Mouse (Mus musculus): ENCODE results near the gene Cep112. TPM values are rescaled to one million over a fixed set of nuclear protein-coding genes. Genes with fewer than 3 reads are reported as not detected.

Gene Cep112
- polyA plus RNA-seq, 1 experiment = not detected

DNA sequence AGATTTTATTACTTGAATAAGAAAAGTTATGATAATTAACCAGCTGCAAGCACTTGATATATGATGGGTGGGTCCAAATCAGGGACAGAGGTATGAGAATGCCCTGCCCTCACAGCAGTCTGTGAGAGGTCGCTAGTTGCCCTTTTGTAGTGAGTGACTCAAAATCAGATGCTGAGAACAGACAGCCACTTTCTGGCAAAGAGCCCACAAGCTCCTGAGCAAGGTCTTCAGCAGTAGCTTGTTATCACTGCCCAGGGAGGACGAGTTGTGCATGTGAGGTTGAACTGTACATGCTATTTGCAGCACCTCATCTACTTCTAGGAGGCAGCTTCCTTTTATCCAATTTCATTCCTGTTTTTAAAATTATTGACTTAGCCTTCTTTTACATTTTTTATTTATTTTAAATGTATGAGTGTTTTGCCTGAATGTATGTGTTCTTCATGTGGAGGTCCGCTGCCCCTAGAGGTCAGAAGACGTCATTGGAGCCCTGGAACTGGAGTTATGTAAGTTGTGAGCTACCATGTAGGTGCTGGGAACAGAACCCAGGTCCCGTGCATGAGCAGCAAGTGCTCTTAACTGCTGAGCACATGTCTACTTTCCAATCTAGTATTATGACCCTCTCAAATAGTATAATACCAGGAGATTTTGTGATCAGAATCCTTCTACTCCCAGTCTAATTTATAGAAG lies 200.7 kb downstream of the Cep112 start:
- Histone ChIP-seq H3K27me3 (replicated peaks) (no peaks in the 10 kb centered on the region), H3K36me3 (replicated peaks; ENCODE audit: low read length) (no peaks in the 10 kb centered on the region), H3K4me1 (no peaks in the 10 kb centered on the region), H3K4me3 (replicated peaks) (no peak overlapping the region), H3K9me3 (0 out of 2 replicates have a peak, but pooled peaks cover 2% of the 10 kb centered on the region)
- TF ChIP-seq FLI1 (IDR thresholded peaks at IDR 0.05; ENCODE audit: low read length) (no peak), GATA1 (IDR thresholded peaks at IDR 0.05; ENCODE audit: borderline replicate concordance, low read length) (no peak)

GRCm38 (mm10) chr11:108637780-108638179 lies 212.8 kb downstream of the Cep112 start:
- H3K4me3 ChIP-seq (replicated peaks) = no peak overlapping the region
- no peaks in the 10 kb centered on the region for H3K27me3 ChIP-seq (replicated peaks)
- H3K36me3 ChIP-seq (replicated peaks; ENCODE audit: low read length) = no peaks in the 10 kb centered on the region
- no peaks in the 10 kb centered on the region for H3K9me3 ChIP-seq
- no peak for TF ChIP-seq GATA1 (IDR thresholded peaks at IDR 0.05; ENCODE audit: borderline replicate concordance, low read length)
- no peak for TF ChIP-seq FLI1 (IDR thresholded peaks at IDR 0.05; ENCODE audit: low read length)
- H3K4me1 ChIP-seq = no peaks in the 10 kb centered on the region

DNA sequence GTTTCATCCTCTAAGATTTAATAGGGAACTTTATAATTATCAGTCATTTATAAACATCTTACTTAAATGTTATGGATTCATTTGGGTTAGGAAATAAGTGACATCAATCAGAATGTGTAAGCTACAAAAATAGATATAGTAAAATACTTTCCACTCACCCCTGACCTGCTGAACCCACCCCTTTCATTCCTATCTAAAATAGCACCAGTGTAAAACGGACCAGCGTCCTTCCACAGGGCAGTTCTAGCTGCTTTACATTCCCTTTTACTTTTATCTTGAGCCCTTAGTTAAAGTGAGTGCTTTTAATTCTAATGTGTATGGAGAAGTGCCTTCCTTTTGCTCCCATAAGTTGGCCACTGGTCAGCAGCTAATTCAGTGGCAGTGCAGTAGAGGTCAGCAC lies 230.6 kb downstream of the Cep112 start:
- no peak overlapping the region for H3K4me3 ChIP-seq (replicated peaks)
- H3K27me3 ChIP-seq (replicated peaks) = no peaks in the 10 kb centered on the region
- H3K4me1 ChIP-seq = no peaks in the 10 kb centered on the region
- no peak for TF ChIP-seq FLI1 (IDR thresholded peaks at IDR 0.05; ENCODE audit: low read length)
- no peak for TF ChIP-seq GATA1 (IDR thresholded peaks at IDR 0.05; ENCODE audit: borderline replicate concordance, low read length)
- H3K9me3 ChIP-seq = peaks cover 2% of the 10 kb centered on the region; the same call in 1 of the 2 replicates
- no peaks in the 10 kb centered on the region for H3K36me3 ChIP-seq (replicated peaks; ENCODE audit: low read length)

DNA sequence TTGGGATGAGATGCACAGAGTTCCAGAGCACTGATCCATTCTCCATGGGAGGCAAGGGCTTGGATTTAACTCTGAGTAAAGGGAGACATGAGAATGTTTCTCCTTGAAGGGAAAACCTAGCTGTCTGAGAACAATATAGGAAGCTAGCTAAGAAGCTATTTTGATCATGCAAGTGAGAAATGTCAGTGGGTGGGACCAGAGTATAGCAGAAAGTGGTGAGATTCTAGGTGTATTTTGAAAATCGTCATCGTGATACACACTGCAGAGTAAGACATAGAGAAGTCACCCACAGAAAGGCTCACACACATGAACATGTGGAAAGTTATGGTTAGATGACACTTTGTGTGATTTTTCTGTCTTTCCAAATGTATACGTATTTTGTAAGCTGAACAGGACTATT lies 257.0 kb downstream of the Cep112 start:
- TF ChIP-seq FLI1 (IDR thresholded peaks at IDR 0.05; ENCODE audit: low read length) (no peak), GATA1 (IDR thresholded peaks at IDR 0.05; ENCODE audit: borderline replicate concordance, low read length) (no peak)
- Histone ChIP-seq H3K27me3 (replicated peaks) (no peaks in the 10 kb centered on the region), H3K9me3 (peaks cover under 1% of the 10 kb centered on the region; the same call in 1 of the 2 replicates), H3K4me3 (replicated peaks) (no peak overlapping the region), H3K36me3 (replicated peaks; ENCODE audit: low read length) (no peaks in the 10 kb centered on the region), H3K4me1 (no peaks in the 10 kb centered on the region)

DNA sequence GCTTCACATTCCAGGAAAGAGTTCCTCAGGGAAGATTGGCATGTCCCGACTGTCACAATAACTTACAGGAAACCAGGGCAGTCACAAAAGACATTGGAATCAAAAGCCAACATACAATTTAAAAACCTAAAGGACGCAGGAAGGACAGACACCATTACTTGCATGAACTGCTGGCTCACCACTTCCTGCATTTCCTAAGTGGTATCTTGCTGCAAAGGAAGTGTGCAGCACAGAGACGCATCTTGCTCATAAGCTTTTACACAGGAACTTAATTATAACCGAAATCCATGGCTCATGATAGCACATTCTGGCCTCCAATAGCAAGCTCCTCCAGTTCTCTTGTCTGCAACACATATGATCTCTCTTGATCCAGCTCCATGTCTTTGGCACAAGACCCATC lies 271.6 kb downstream of the Cep112 start:
- H3K4me3 ChIP-seq (replicated peaks) = no peak overlapping the region
- no peak for TF ChIP-seq GATA1 (IDR thresholded peaks at IDR 0.05; ENCODE audit: borderline replicate concordance, low read length)
- TF ChIP-seq FLI1 (IDR thresholded peaks at IDR 0.05; ENCODE audit: low read length) = no peak
- H3K4me1 ChIP-seq = peaks cover 5% of the 10 kb centered on the region; the same call in 1 of the 2 replicates
- H3K27me3 ChIP-seq (replicated peaks) = no peaks in the 10 kb centered on the region
- no peaks in the 10 kb centered on the region for H3K36me3 ChIP-seq (replicated peaks; ENCODE audit: low read length)
- H3K9me3 ChIP-seq = no peaks in the 10 kb centered on the region

- H3K4me1 ChIP-seq = no peaks in the 10 kb centered on the region
- no peaks in the 10 kb centered on the region for H3K27me3 ChIP-seq (replicated peaks)
- no peaks in the 10 kb centered on the region for H3K36me3 ChIP-seq (replicated peaks; ENCODE audit: low read length)
- TF ChIP-seq GATA1 (IDR thresholded peaks at IDR 0.05; ENCODE audit: borderline replicate concordance, low read length) = no peak
- TF ChIP-seq FLI1 (IDR thresholded peaks at IDR 0.05; ENCODE audit: low read length) = no peak
- H3K4me3 ChIP-seq (replicated peaks) = no peak overlapping the region
- H3K9me3 ChIP-seq = no peaks in the 10 kb centered on the region
These were observed 327.3 kb downstream of the Cep112 start for GRCm38 (mm10) chr11:108752301-108752700.

DNA sequence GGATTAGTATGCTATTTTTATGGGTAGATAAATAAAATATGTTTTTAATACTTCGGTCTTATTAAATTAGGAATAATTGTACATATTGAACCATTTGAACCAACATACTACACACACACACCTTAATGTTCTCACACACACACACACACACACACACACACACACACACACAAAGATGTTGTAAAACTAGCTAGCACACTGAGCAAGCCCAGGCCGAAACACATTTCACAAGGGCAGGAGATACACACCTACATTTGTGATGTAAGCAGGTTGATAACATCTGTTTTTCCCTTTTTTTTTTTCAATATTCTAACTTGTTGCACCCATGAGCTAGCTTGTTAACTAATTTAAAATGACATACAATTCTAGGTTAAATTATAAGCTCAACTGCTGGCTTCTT lies 327.8 kb downstream of the Cep112 start:
- TF ChIP-seq FLI1 (IDR thresholded peaks at IDR 0.05; ENCODE audit: low read length) (no peak), GATA1 (IDR thresholded peaks at IDR 0.05; ENCODE audit: borderline replicate concordance, low read length) (no peak)
- Histone ChIP-seq H3K4me1 (no peaks in the 10 kb centered on the region), H3K27me3 (replicated peaks) (no peaks in the 10 kb centered on the region), H3K9me3 (no peaks in the 10 kb centered on the region), H3K36me3 (replicated peaks; ENCODE audit: low read length) (no peaks in the 10 kb centered on the region), H3K4me3 (replicated peaks) (no peak overlapping the region)

DNA sequence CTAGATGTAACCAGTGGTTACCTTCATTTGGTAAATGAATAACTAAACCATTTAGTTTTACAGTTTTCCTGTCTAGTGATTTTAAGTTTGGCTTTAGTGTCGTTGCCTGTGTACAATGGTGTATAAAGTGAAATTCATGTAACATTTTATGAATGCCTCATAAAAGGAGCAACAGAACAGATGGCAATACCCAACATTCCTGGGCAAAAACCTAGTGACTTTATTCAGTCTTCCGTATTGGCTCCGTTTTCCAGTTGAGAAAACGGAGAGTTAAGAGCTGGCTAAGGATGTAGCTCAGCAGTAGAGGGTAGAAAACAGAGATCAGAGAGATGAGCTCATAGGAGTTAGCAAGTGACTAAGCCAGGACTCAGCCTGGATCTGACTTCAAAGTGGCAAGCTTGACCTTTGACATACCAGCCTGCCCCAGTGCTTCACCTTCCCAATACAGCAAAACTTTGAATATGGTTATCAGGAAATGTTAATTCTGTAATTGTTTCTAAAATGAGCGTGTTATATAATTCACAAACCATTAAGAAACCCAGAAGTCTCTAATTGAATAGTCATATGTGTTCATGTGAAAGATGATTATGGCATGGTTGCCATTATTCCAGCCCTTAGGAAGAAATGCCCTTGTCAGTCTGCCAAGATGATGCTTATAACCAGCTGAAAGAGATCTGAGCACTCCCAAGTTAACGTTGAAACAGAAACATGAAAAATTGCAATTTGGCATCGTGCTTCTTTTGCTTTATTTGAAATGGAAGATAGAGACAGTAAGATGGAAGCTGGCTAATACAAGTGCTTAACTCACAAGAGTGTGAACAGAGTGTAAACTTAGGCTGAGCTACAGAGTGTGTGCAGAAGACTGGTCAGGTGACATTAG lies 328.6 kb downstream of the Cep112 start:
- TF ChIP-seq FLI1 (IDR thresholded peaks at IDR 0.05; ENCODE audit: low read length) (no peak), GATA1 (IDR thresholded peaks at IDR 0.05; ENCODE audit: borderline replicate concordance, low read length) (no peak)
- Histone ChIP-seq H3K36me3 (replicated peaks; ENCODE audit: low read length) (no peaks in the 10 kb centered on the region), H3K27me3 (replicated peaks) (peaks cover 3% of the 10 kb centered on the region), H3K9me3 (no peaks in the 10 kb centered on the region), H3K4me1 (no peaks in the 10 kb centered on the region), H3K4me3 (replicated peaks) (no peak overlapping the region)

DNA sequence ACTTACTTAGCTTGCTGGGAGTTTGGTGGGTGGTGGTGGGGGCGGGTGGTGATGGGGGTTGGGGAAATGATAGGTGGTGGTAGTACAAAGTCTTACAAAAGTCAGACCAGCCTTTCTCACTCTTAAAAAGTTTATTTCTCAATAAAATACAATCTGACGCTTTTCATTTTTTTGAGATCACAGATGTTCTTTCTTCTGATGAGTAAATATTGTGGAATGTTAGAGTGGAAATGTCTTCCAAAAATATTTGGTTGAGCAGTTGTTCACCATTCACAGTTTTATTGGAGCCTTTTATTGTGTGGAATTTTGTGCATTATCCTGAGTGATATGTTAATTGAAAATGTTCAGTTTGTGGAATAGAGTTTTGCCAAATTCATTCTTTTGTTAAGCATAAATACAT lies 332.2 kb downstream of the Cep112 start:
- TF ChIP-seq FLI1 (IDR thresholded peaks at IDR 0.05; ENCODE audit: low read length) (no peak), GATA1 (IDR thresholded peaks at IDR 0.05; ENCODE audit: borderline replicate concordance, low read length) (no peak)
- H3K4me3 ChIP-seq (replicated peaks) = no peak overlapping the region

More for the DNA sequence above, 332.2 kb downstream of the Cep112 start:
- Histone ChIP-seq H3K9me3 (no peaks in the 10 kb centered on the region), H3K27me3 (replicated peaks) (peaks cover 3% of the 10 kb centered on the region), H3K36me3 (replicated peaks; ENCODE audit: low read length) (no peaks in the 10 kb centered on the region), H3K4me1 (no peaks in the 10 kb centered on the region)

Data from megakaryocyte, embryonic 14.5 days (primary cell).